Mouse (Mus musculus) heart, adult 11 months (tissue): ENCODE results near the gene Tmem50a.

ENCODE experiments used
- DNase-seq: peaks from one replicate; pipeline ENCODE4 v3.0.0; 2022

The Tmem50a gene

DNA sequence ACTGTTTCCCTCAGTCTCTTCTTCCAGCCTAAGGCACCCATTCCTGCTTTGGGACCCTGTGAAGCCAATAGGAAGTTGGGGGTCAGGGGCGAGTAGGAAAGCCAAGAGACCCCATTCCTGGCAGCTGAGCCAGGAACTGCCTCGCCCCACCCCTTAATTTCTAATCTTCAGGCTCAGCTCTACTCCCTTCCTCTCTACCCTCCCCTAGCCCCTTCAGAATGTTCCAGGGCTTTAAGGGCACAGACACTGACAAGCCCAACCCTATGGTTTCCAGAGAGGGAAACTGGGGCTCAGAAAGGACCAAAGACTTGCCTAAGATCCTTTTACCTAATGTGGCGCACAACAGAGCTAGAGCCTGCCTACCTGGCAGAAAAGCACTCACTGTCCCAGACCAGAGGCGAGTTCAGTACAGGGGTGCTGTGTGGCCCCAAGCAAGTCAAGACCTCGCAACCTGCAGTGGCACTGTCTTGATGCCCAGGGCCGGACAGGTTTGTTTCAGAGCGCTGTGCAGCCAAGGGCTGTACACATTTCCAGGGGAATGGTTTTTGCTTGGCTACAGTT is 44.9 kb downstream of the Tmem50a start:
- no peak for DNase-seq

DNA sequence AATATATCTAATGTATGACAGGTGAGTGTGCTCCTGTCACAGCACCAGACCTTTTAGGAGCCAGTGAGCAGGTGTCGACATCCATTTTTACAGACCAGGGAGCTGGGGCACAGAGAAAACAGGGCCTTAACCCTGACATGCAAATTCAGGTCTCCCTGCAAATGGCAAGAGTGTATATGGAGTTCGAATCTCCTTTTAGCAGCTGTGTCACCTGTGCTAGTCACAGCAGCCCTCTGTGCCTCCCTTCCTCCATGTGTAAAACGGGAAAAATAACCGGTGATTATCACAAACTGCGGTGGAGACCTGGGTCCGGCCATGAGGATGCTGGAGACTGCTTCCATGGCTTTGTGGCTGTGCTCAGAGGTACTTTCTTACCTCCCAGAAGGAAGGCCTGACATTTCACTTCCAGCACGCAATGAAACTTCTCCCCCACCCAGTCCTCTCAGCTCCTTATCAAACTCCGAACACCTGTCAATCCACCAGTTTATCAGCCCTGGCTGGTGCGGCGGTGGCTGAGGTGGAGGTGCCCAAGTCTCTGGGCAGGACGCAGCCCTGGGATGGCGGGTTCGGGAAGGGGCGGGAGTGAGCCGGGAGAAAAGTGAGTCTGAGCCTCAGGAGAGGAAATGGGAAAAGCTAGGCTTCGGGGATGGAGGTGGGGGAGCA is 45.6 kb downstream of the Tmem50a start:
- no peak for DNase-seq

GRCm38 (mm10) chr4:134868490-134868889 is 46.3 kb downstream of the Tmem50a start:
- no peak for DNase-seq

DNA sequence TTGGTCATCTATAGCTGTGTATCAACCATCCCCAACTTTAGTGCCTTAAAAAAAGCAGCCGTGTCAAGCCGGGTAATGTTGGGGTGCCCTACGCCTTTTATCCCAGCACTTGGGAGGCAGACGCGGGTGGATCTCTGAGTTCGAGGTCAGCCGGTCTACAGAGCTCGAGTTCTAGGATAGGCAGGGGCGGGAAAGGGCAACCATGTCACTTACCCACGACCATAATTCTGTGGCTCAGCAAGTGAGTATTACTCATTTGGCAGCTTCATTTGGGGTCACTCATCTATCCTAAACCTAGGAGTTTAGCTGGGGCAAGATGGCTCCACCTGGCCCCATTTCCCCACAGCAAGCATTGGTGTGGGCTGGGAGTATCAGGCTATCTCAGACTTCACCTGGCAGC is 46.8 kb downstream of the Tmem50a start:
- no peak for DNase-seq

DNA sequence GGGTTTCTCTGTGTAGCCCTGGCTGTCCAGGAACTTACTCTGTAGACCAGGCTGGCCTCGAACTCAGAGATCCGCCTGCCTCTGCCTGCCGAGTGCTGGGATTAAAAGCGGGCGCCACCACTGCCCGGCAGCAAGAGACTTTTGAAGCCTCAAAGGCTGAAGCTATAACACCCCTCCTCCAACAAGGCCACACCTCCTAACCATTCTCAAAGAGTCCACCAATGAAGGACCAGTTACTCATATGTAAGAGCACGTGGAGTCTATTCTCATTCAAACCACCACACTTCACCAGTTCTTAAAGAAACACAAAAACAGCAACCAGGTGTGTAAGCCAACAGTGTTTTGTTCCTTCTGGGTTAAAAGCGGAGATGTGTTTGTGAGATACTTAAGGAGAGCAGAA is 47.2 kb downstream of the Tmem50a start:
- no peak for DNase-seq

- DNase-seq = no peak
These were observed 47.6 kb downstream of the Tmem50a start for GRCm38 (mm10) chr4:134867213-134867612.

DNA sequence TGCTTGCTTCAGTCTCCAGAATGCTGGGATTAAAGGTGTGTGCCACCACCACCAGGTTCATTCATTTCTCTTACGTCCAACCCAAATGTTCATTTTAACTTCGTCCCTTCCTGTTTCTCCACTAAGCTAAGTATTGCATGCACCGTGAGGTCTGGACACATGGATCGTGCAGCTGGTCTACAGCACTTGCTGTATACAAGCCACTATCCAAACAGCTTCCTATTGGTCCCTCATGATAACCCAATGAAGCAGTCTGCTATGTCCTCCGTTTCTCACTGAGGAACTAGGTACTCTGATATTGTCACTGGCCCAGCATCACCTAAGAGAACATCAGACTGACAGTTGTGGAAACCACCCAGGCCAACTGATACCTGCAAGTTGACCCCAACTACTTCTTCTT is 49.0 kb downstream of the Tmem50a start:
- no peak for DNase-seq

DNA sequence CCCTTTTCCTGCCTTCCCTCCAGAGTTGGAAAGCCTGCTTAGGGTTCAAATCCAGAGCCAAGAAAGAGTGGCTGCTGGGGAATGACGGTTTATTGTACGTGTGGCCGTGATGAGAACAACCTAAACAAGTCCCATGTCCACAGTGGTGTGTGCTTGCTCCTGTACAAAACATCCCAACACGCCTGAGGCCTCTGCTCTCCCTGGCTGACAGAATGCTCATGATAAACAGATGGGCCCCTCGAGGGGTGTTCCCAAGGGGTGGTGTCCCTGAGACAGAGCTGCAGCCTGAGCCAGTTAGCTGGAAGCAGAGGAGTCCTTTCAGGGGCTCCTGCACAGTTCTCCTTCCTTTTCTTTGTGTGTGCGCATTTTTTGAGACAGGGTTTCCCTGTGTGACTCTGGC is 49.5 kb downstream of the Tmem50a start:
- no peak for DNase-seq

DNA sequence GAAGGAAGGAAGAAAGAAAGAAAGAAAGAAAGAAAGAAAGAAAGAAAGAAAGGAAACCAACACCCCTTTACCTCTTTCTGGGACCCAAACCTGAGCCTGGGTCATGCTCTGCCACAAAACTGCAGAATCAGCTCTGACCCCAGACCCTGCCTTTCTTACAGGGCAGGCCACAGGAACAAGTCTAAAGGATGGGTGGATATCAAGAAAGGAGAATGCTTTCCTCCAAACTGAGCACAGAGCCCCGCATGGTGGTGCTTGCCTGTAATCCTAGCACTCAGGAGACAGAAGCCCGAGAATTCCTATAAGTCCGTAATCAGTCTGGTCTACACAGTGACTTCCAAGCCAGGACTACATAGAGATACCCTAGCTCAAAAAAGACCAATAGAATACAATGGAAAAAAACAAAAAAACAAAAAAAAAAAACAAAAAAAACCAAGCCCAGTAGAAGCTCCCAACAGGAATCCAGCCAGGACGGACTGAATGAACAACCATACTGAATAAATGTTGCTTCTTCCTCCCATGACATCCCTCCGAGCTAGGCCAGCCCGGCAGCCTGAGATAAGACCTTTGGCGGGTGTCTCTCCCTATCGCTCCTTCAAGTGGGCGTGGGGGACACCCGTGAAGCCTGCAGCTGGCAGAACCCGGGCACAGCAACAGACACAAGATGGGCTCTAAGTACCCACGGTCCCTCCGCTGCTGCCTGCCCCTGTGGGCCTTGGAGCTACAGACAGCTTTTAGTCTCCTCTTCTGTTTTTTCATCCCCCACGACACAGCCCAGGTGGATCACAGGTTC is 50.7 kb downstream of the Tmem50a start, which contains the start of gene Rhd:
Rhd (plus strand) TSS at position 600 of the 793 bp plus-strand sequence.
- no peak for DNase-seq

GRCm38 (mm10) chr4:134862996-134863395 is 51.8 kb downstream of the Tmem50a start:
- no peak for DNase-seq

GRCm38 (mm10) chr4:134861884-134862283 is 52.9 kb downstream of the Tmem50a start:
- DNase-seq = no peak

GRCm38 (mm10) chr4:134858494-134858893 is 56.3 kb downstream of the Tmem50a start:
- DNase-seq = no peak

GRCm38 (mm10) chr4:134856501-134856900 is 58.3 kb downstream of the Tmem50a start:
- DNase-seq = no peak

DNA sequence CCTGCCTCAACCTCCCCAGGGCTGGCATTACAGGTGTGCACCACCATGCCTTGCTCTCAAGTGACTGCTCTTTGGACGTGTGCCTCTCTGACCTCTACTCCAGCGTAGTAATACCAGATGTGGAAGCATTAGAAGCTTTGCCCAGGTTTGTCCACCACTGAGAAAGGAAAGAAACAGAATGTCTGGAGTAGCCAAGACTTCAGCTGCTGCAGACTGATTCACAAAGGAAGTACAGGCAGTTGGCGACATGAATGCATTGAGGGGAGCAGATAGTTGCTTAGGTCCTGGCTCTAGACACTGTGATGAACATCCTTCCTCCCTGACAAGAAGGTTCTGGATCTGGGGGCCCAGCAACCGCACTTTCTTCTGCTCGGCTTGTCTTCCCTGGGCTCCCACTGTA is 58.8 kb downstream of the Tmem50a start:
- no peak for DNase-seq

GRCm38 (mm10) chr4:134855371-134855770 is 59.5 kb downstream of the Tmem50a start:
- DNase-seq = no peak

DNA sequence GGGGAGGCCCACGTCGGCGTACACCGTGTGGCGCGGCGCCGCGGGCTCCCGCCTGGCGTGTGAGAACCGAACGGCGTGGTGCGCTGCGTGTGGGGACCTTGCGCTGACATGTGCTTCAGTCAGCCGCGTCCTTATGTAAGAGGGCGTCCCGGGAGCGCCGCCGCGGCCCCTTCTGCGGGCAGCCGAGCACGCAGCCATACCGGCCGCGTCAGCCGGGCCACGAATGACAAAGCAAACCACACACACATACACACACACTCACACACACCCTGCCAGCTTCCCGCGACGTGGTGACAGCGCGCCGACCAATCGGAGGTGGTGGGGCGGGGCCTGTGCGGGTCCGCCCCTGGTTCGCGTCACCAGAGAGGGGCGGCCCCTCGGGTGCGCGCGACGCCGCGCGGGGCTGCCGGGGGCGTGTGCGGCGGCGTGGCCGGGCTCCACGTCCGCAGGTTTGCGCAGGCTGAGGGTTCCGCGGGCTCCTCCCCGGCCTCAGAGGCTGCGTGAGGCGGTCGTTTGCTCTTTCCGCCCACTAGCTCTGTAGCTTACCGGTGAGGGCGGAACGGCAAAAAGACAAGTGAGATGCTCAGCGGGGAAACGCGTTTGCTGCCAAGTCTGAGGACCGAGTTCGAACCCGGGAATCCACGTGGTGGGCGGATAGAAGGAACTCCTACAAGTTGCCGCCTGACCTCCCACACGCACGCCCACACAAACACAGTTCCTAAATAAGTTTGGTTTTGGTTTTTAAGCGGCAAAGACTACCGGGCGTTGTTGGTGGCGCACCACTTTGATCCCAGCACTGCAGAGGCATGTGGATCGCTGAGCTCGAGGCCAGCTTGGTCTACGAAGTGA is 61.0 kb downstream of the Tmem50a start:
- DNase-seq = peak; percentile 100

- DNase-seq = no peak
These were observed 61.6 kb downstream of the Tmem50a start, which contains the start of gene Maco1 for GRCm38 (mm10) chr4:134853259-134853636. Maco1 (minus strand) TSS chr4:134853345.

- no peak for DNase-seq
These were observed 62.2 kb downstream of the Tmem50a start for GRCm38 (mm10) chr4:134852438-134853255.

- DNase-seq = peak; percentile 88
These were observed 62.9 kb downstream of the Tmem50a start for GRCm38 (mm10) chr4:134851876-134852275.

- peak; percentile 1 for DNase-seq
These were observed 63.6 kb downstream of the Tmem50a start for GRCm38 (mm10) chr4:134851236-134851635.

DNA sequence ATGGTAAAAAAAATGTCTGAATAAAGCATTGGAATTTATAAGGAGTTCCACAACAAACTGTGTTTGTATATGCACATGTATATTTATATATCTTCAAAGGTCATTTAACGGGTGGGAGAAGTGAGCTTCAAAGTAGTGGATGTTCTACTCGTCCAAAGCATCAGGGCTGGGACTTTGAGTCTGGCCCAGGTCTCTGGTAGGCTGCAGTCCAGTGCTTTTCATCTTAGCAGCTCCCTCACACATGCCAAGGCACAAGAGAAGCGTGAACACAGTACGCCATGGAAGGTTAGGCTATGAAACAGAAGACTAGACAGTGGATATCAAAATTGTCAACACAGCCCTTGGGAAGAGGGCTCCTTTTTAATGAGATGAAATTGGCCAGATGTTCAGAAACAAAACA is 64.3 kb downstream of the Tmem50a start:
- peak; percentile 57 for DNase-seq
